Mouse (Mus musculus): ENCODE results near the gene Plekhf1. TPM values are rescaled to one million over a fixed set of nuclear protein-coding genes. Genes with fewer than 3 reads are reported as not detected.

Gene Plekhf1
- polyA plus RNA-seq, 1 experiment: 2.7 TPM

GRCm38 (mm10) chr7:38259631-38260030 lies 31.8 kb upstream of the Plekhf1 start:
- Histone ChIP-seq H3K36me3 (ENCODE audit: control insufficient read depth, insufficient read depth, low read length) (peaks cover 10% of the 10 kb centered on the region), H3K4me3 (ENCODE audit: control insufficient read depth, low read depth, low read length) (no peak overlapping the region), H3K27ac (ENCODE audit: control insufficient read depth, insufficient read depth, low read depth, low read length) (no peak overlapping the region), H3K27me3 (ENCODE audit: control insufficient read depth, insufficient read depth, low read length) (no peaks in the 10 kb centered on the region), H3K4me1 (ENCODE audit: control insufficient read depth, insufficient read depth, low read length) (no peaks in the 10 kb centered on the region)
- TF ChIP-seq POLR2A (IDR thresholded peaks at IDR 0.05; ENCODE audit: control insufficient read depth, low read depth, low read length): no peak
- TF ChIP-seq CTCF (IDR thresholded peaks at IDR 0.05; ENCODE audit: control insufficient read depth, insufficient read depth, insufficient replicate concordance, low read depth, low read length): no peak

- H3K36me3 ChIP-seq (ENCODE audit: control insufficient read depth, insufficient read depth, low read length): no peaks in the 10 kb centered on the region
- H3K4me1 ChIP-seq (ENCODE audit: control insufficient read depth, insufficient read depth, low read length): no peaks in the 10 kb centered on the region
- TF ChIP-seq CTCF (IDR thresholded peaks at IDR 0.05; ENCODE audit: control insufficient read depth, insufficient read depth, insufficient replicate concordance, low read depth, low read length): no peak
- TF ChIP-seq POLR2A (IDR thresholded peaks at IDR 0.05; ENCODE audit: control insufficient read depth, low read depth, low read length): no peak
- no peaks in the 10 kb centered on the region for H3K27me3 ChIP-seq (ENCODE audit: control insufficient read depth, insufficient read depth, low read length)
- H3K27ac ChIP-seq (ENCODE audit: control insufficient read depth, insufficient read depth, low read depth, low read length): no peak overlapping the region
- H3K4me3 ChIP-seq (ENCODE audit: control insufficient read depth, low read depth, low read length): no peak overlapping the region
Observed at GRCm38 (mm10) chr7:38253441-38253840, 25.6 kb upstream of the Plekhf1 start.

- Histone ChIP-seq H3K27ac (ENCODE audit: control insufficient read depth, insufficient read depth, low read depth, low read length) (no peak overlapping the region), H3K36me3 (ENCODE audit: control insufficient read depth, insufficient read depth, low read length) (no peaks in the 10 kb centered on the region), H3K4me3 (ENCODE audit: control insufficient read depth, low read depth, low read length) (no peak overlapping the region), H3K27me3 (ENCODE audit: control insufficient read depth, insufficient read depth, low read length) (no peaks in the 10 kb centered on the region), H3K4me1 (ENCODE audit: control insufficient read depth, insufficient read depth, low read length) (no peaks in the 10 kb centered on the region)
- TF ChIP-seq CTCF (IDR thresholded peaks at IDR 0.05; ENCODE audit: control insufficient read depth, insufficient read depth, insufficient replicate concordance, low read depth, low read length) (no peak), POLR2A (IDR thresholded peaks at IDR 0.05; ENCODE audit: control insufficient read depth, low read depth, low read length) (no peak)
Observed at GRCm38 (mm10) chr7:38251494-38252216, 23.8 kb upstream of the Plekhf1 start.

DNA sequence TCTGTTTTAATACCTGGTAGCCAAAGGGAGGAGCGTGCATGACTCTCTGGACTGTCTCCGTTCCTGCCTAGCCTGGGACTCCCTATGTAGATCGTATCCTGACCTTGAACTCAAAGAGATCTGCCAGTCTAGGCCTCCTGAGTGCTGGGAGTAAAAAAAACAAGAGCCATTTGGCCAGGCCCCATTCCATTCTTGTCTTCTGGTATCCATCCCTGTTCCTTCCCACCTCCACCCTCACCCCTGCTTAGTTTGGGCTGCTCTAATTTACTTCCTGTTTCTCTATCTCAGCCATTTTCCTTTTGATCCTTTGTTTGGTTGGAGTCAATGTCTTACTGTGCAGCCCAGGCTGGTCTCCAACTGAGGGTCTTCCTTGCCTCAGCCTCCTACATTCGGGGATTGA lies 14.6 kb upstream of the Plekhf1 start:
- TF ChIP-seq POLR2A (IDR thresholded peaks at IDR 0.05; ENCODE audit: control insufficient read depth, low read depth, low read length): no peak
- TF ChIP-seq CTCF (IDR thresholded peaks at IDR 0.05; ENCODE audit: control insufficient read depth, insufficient read depth, insufficient replicate concordance, low read depth, low read length): no peak
- Histone ChIP-seq H3K4me3 (ENCODE audit: control insufficient read depth, low read depth, low read length) (no peak overlapping the region), H3K36me3 (ENCODE audit: control insufficient read depth, insufficient read depth, low read length) (no peaks in the 10 kb centered on the region), H3K4me1 (ENCODE audit: control insufficient read depth, insufficient read depth, low read length) (no peaks in the 10 kb centered on the region), H3K27ac (ENCODE audit: control insufficient read depth, insufficient read depth, low read depth, low read length) (no peak overlapping the region), H3K27me3 (ENCODE audit: control insufficient read depth, insufficient read depth, low read length) (no peaks in the 10 kb centered on the region)

DNA sequence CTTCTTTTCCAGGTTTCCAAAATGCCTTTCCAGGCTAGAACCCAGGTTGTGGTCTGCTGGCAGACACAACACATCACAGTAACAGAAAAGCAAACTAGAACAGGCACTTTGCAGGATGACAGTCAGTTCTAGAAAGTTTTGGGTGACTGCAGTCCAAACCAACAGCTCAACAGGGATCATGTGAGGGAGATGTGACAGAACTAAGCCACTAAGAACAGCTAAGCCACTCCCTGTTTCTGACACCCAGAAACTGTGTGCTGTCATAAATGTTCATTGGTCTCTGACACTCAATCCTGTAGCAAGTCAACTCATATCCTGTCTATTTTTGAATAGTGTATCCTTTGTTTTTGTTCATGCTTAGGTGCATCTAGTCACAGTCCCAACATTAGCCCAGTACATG lies 9.3 kb upstream of the Plekhf1 start:
- Histone ChIP-seq H3K4me1 (ENCODE audit: control insufficient read depth, insufficient read depth, low read length) (peaks cover 4% of the 10 kb centered on the region; the same call in 1 of the 2 replicates), H3K36me3 (ENCODE audit: control insufficient read depth, insufficient read depth, low read length) (no peaks in the 10 kb centered on the region), H3K27me3 (ENCODE audit: control insufficient read depth, insufficient read depth, low read length) (no peaks in the 10 kb centered on the region), H3K4me3 (ENCODE audit: control insufficient read depth, low read depth, low read length) (no peak overlapping the region), H3K27ac (ENCODE audit: control insufficient read depth, insufficient read depth, low read depth, low read length) (no peak overlapping the region)
- no peak for TF ChIP-seq CTCF (IDR thresholded peaks at IDR 0.05; ENCODE audit: control insufficient read depth, insufficient read depth, insufficient replicate concordance, low read depth, low read length)

DNA sequence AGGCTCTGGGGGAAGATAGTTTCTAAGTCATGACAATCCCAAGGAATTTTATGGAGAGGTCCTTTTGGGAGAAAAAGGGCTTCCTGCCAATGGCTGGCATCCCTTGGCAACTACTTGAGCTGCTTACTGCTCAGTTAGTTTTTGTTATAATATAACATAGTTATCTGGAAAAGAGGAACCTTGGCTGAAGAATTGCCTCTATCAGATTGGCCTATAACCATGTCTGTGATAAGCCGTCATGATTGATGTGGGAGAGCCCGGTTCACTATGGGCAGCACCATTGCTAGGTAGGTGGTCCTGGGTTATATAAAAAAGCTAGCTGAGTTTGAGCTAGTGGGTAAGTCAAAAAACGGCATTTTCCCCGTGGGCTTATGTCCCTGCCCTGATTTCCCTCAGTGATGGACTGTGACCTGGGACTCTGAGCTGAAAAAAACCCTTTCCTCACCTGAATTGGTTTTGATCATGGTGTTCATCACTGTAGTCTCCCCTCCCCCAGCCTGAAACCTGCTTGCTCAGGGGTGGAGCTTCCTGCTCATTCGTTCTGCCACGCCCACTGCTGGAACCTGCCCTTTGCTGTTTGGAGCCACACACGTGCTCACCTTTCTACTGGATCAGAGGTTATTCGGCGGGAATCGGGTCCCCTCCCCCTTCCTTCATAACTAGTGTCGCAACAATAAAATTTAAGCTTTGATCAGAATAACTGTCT lies 8.7 kb upstream of the Plekhf1 start:
- no peak overlapping the region for H3K4me3 ChIP-seq (ENCODE audit: control insufficient read depth, low read depth, low read length)
- TF ChIP-seq CTCF (IDR thresholded peaks at IDR 0.05; ENCODE audit: control insufficient read depth, insufficient read depth, insufficient replicate concordance, low read depth, low read length): no peak
- TF ChIP-seq POLR2A (IDR thresholded peaks at IDR 0.05; ENCODE audit: control insufficient read depth, low read depth, low read length): no peak
- no peaks in the 10 kb centered on the region for H3K27me3 ChIP-seq (ENCODE audit: control insufficient read depth, insufficient read depth, low read length)
- H3K36me3 ChIP-seq (ENCODE audit: control insufficient read depth, insufficient read depth, low read length): no peaks in the 10 kb centered on the region
- no peak overlapping the region for H3K27ac ChIP-seq (ENCODE audit: control insufficient read depth, insufficient read depth, low read depth, low read length)
- peaks cover 4% of the 10 kb centered on the region; the same call in 1 of the 2 replicates for H3K4me1 ChIP-seq (ENCODE audit: control insufficient read depth, insufficient read depth, low read length)

DNA sequence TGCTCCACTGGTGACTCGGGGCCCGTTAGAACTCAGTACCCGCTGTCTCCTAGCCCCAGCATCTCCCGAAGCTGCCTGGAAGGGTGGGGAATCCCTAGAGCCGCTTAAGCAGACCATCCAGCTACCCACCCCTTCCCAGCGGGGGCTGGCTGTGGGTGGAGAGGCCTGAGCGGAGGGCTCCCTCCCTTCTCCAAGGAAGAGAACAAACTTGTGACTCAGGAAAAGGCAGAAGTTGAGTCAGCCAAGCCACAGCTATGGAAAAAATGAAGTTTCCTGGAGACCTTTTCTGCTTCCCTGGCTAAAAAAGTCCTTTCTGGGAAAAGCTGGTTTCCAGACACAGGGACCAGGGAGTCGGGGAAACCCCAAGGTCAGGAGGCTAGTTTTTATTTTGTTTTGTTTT lies 2.5 kb upstream of the Plekhf1 start:
- Histone ChIP-seq H3K36me3 (ENCODE audit: control insufficient read depth, insufficient read depth, low read length) (no peaks in the 10 kb centered on the region), H3K4me3 (ENCODE audit: control insufficient read depth, low read depth, low read length) (no peak overlapping the region; the same call in 1 of the 2 replicates), H3K27me3 (ENCODE audit: control insufficient read depth, insufficient read depth, low read length) (no peaks in the 10 kb centered on the region), H3K27ac (ENCODE audit: control insufficient read depth, insufficient read depth, low read depth, low read length) (no peak overlapping the region), H3K4me1 (ENCODE audit: control insufficient read depth, insufficient read depth, low read length) (peaks cover 27% of the 10 kb centered on the region)
- no peak for TF ChIP-seq POLR2A (IDR thresholded peaks at IDR 0.05; ENCODE audit: control insufficient read depth, low read depth, low read length)
- no peak for TF ChIP-seq CTCF (IDR thresholded peaks at IDR 0.05; ENCODE audit: control insufficient read depth, insufficient read depth, insufficient replicate concordance, low read depth, low read length)

All from testis, adult 2 months (tissue).